Mouse (Mus musculus) left cerebral cortex, adult 8-10 months (tissue): ENCODE data around the gene Olfr262. TPM values are rescaled to one million over a fixed set of nuclear protein-coding genes. Genes with fewer than 3 reads are reported as not detected.
"Not testable (repeated sequence)": the region's sequence is repeated elsewhere in the genome, so short reads cannot be mapped to it uniquely, and the experiment has no call there.

Experiments used
- DNase-seq, 2 experiments: peaks; one replicate each; pipeline ENCODE4 v3.0.0; 2022; ENCODE audit warnings: low spot score in 2 of 2
- total RNA-seq, 4 experiments: library from RNA; stranded (reverse); gene quantifications; 2 replicates each; pipeline ENCODE4 v1.2.4; 2022

The Olfr262 gene
- not detected for total RNA-seq

GRCm38 (mm10) chr19:12241559-12241958, at the start of gene Olfr262:
Olfr262 (minus strand) TSS chr19:12241659.
- DNase-seq: no peak

- no peak for DNase-seq
Measured at GRCm38 (mm10) chr19:12279554-12279953, 38.1 kb upstream of the Olfr262 start, which contains the start of gene Olfr1434. Olfr1434 (plus strand) TSS chr19:12279854.

- DNase-seq: no peak
Measured at GRCm38 (mm10) chr19:12260732-12261131, 19.3 kb upstream of the Olfr262 start, which contains the start of gene Olfr235. Olfr235 (plus strand) TSS chr19:12261032.

- not testable (repeated sequence) for DNase-seq
Measured at GRCm38 (mm10) chr19:12232496-12232895, 9.0 kb downstream of the Olfr262 start, which contains the start of gene Olfr1432. Olfr1432 (minus strand) TSS chr19:12232596.

GRCm38 (mm10) chr19:12200334-12200733, 41.1 kb downstream of the Olfr262 start, which contains the start of gene Olfr1431:
Olfr1431 (plus strand) TSS chr19:12200634.
- DNase-seq: no peak

- DNase-seq: not testable (repeated sequence)
Measured at GRCm38 (mm10) chr19:12199076-12199475, 42.4 kb downstream of the Olfr262 start.

Other genes starting within 250 kb of the Olfr262 start
- not detected for gene Olfr1423, start 200.3 kb downstream of the Olfr262 start, total RNA-seq
- not detected for gene Olfr1424, start 179.0 kb downstream of the Olfr262 start, total RNA-seq
- gene Olfr1425, start 163.9 kb downstream of the Olfr262 start, total RNA-seq: not detected
- gene Olfr1426, start 149.6 kb downstream of the Olfr262 start, total RNA-seq: not detected
- not detected for gene Olfr1427, start 138.3 kb downstream of the Olfr262 start, total RNA-seq
- gene Olfr1428, start 125.8 kb downstream of the Olfr262 start, total RNA-seq: not detected
- not detected for gene Olfr76, start 118.5 kb downstream of the Olfr262 start, total RNA-seq
- not detected for gene Olfr1555-ps1, start 71.5 kb downstream of the Olfr262 start, total RNA-seq
- not detected for gene Olfr1431, start 41.0 kb downstream of the Olfr262 start, total RNA-seq
- gene Olfr1432, start 9.1 kb downstream of the Olfr262 start, total RNA-seq: not detected
- gene Olfr235, start 19.4 kb upstream of the Olfr262 start, total RNA-seq: not detected
- not detected for gene Olfr1434, start 38.2 kb upstream of the Olfr262 start, total RNA-seq
- not detected for gene Olfr1436, start 57.5 kb upstream of the Olfr262 start, total RNA-seq
- gene Olfr1437, start 83.4 kb upstream of the Olfr262 start, total RNA-seq: not detected
- gene Olfr1438-ps1, start 94.3 kb upstream of the Olfr262 start, total RNA-seq: not detected
- not detected for gene Olfr1440, start 145.6 kb upstream of the Olfr262 start, total RNA-seq
- gene Olfr1441, start 175.8 kb upstream of the Olfr262 start, total RNA-seq: not detected
- gene Pfpl, start 186.2 kb upstream of the Olfr262 start, total RNA-seq: under 1 TPM in 1 of 4 experiments, not detected in 3; 0.09 TPM
- gene Mpeg1, start 219.1 kb upstream of the Olfr262 start, total RNA-seq: 10 to 100 TPM in 2 of 4 experiments, 1 to 10 TPM in 2; 9.2 to 86.4 (median 32.6) TPM